Mouse (Mus musculus) embryonic facial prominence, embryonic 14.5 days (tissue): ENCODE data around the gene Olfr267. TPM values are rescaled to one million over a fixed set of nuclear protein-coding genes. Genes with fewer than 3 reads are reported as not detected.

Experiments
- ATAC-seq: fragments of 200-750 bp; cut with Nextera tagmentation; 2 replicates; pipeline ENCODE4 v1.8.0; 2017; ENCODE audit warnings: low read depth, moderate number of reproducible peaks, moderate TSS enrichment
- DNase-seq: peaks from one replicate; pipeline ENCODE4 v3.0.0-alpha.2; 2015; ENCODE audit warnings: low spot score
- H3K27ac ChIP-seq: fragments of 300-500 bp; sonication (generic); replicated peaks from 2 replicates; pipeline ENCODE4 v1.5.1; 2014; ENCODE audit warnings: low read depth, mild to moderate bottlenecking, low read length, moderate library complexity
- H3K27me3 ChIP-seq: fragments of 300-500 bp; sonication (generic); replicated peaks from 2 replicates; pipeline ENCODE4 v1.6.1; 2014; ENCODE audit warnings: low read length; ENCODE audit not compliant: control insufficient read depth, insufficient read depth
- H3K36me3 ChIP-seq: fragments of 300-500 bp; sonication (generic); 2 replicates; pipeline ENCODE4 v1.6.1; 2014; ENCODE audit warnings: low read length, mixed read lengths; ENCODE audit not compliant: control insufficient read depth, insufficient read depth
- H3K4me1 ChIP-seq: fragments of 300-500 bp; sonication (generic); 2 replicates; pipeline ENCODE4 v1.6.1; 2014; ENCODE audit warnings: antibody characterized with exemption, low read length; ENCODE audit not compliant: control insufficient read depth, insufficient read depth
- H3K4me2 ChIP-seq: fragments of 300-500 bp; sonication (generic); 2 replicates; pipeline ENCODE4 v1.6.1; 2014; ENCODE audit warnings: low read depth, mild to moderate bottlenecking, low read length, moderate library complexity, mixed read lengths
- H3K4me3 ChIP-seq: fragments of 300-500 bp; sonication (generic); 2 replicates; pipeline ENCODE4 v1.5.1; 2014; ENCODE audit warnings: low read depth, mild to moderate bottlenecking, low read length
- H3K9ac ChIP-seq: fragments of 300-500 bp; sonication (generic); 2 replicates; pipeline ENCODE4 v1.6.1; 2014; ENCODE audit warnings: low read depth, mild to moderate bottlenecking, low read length, moderate library complexity, mixed read lengths
- H3K9me3 ChIP-seq: fragments of 300-500 bp; sonication (generic); 2 replicates; pipeline ENCODE4 v1.6.1; 2016; ENCODE audit warnings: low read length; ENCODE audit not compliant: control insufficient read depth
- WGBS: fragments of 180-500 bp; shearing (Covaris S2); extraction: QIAGEN DNeasy Blood & Tissue Kit; methylation state at CpG from one replicate; pipeline ENCODE4 v1.1.7; 2014; 5-methylcytosine and 5-hydroxymethylcytosine counted together
- polyA plus RNA-seq: library from polyadenylated mRNA; unstranded; fragments of >200 nt; fragmentation: Nextera tagmentation; extraction: Ambion mirVana; gene quantifications from 2 replicates; pipeline ENCODE4 v1.2.1, GENCODE M21; 2014

Gene Olfr267
- polyA plus RNA-seq, 1 experiment from 2014 or later: not detected

- Histone ChIP-seq H3K36me3 (no peaks in the 10 kb centered on the region), H3K27me3 (no peaks in the 10 kb centered on the region), H3K4me2 (no peak overlapping the region), H3K9ac (no peak overlapping the region), H3K27ac (no peak overlapping the region), H3K4me3 (no peak overlapping the region), H3K9me3 (no peaks in the 10 kb centered on the region), H3K4me1 (no peaks in the 10 kb centered on the region)
- ATAC-seq (no peak), DNase-seq (no peak)
- WGBS: 74% methylated on average over 18 of the region's 18 CpGs
Observed at GRCm38 (mm10) chr4:58736867-58737633, 50.5 kb downstream of the Olfr267 start.

Other genes with a start within 250 kb of the Olfr267 start
- gene Lpar1, start 233.8 kb downstream of the Olfr267 start, polyA plus RNA-seq: 115 and 137 TPM in 2 replicates
- 42.4 and 46.5 TPM in 2 replicates for gene Ecpas, start 125.0 kb upstream of the Olfr267 start, polyA plus RNA-seq
- 0.75 and 0.90 TPM in 2 replicates for gene Zkscan16, start 155.9 kb upstream of the Olfr267 start, polyA plus RNA-seq
- gene Ptgr1, start 199.4 kb upstream of the Olfr267 start, polyA plus RNA-seq: 23.8 and 28.9 TPM in 2 replicates
- 19.3 and 20.0 TPM in 2 replicates for gene Dnajc25, start 207.3 kb upstream of the Olfr267 start, polyA plus RNA-seq
- gene Gm20503, start 215.5 kb upstream of the Olfr267 start, polyA plus RNA-seq: 16.3 and 17.0 TPM in 2 replicates
- 137 and 144 TPM in 2 replicates for gene Gng10, start 247.4 kb upstream of the Olfr267 start, polyA plus RNA-seq